Mouse (Mus musculus) ovary, postnatal 14 days (tissue): ENCODE measurements at regions not wholly inside any gene's neighbourhood (a gene's known extent, or its start where the extent isn't known, plus 50 kb on each side); places are given as distances from the start of the nearest gene placed in this dataset.

ENCODE experiments used
- DNase-seq: peaks from one replicate; pipeline ENCODE4 v3.0.0; 2022; ENCODE audit warnings: low spot score

DNA sequence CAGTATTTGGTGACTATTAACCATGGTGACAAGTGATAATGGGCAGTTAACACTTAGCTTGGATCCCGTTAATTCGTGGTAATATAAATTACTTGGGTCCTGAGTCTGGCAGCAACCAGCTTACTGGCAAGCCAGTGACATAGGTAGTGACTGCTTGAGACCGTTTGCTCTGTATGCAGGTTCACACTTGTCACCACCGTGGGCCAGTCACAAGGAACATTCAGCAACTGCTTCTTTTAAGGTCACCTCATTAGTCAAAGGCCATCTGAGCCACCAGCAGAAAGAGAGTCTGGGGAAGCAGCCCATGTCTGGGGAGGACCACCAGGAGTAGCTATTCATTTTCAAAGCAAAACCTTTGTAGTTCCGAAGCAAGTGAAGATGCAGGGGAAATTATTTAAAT, 220.3 kb upstream of the Mgmt start:
- DNase-seq, result no peak

DNA sequence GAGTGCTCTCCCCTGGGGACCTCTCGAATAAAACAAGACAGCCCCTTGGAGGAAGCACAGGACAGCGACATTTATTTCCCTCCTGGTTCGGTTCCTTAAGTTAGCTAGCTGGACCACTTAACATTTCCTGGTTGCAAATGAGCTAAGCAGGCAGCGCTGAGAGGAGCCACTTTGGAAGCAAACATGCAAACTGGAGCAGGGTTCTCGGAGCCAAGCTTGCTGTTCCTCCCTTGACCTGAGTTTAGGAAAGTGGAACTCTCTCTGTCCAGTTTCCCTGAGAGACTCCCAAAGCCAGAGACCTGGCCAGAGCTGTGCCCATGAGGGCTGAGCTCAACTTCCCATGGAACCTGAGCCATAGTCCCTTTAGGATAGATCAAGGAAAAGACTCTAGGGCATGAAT, 219.4 kb upstream of the Mgmt start:
- DNase-seq, result no peak

GRCm38 (mm10) chr7:136676104-136676503, 218.3 kb upstream of the Mgmt start:
- DNase-seq, result no peak

DNA sequence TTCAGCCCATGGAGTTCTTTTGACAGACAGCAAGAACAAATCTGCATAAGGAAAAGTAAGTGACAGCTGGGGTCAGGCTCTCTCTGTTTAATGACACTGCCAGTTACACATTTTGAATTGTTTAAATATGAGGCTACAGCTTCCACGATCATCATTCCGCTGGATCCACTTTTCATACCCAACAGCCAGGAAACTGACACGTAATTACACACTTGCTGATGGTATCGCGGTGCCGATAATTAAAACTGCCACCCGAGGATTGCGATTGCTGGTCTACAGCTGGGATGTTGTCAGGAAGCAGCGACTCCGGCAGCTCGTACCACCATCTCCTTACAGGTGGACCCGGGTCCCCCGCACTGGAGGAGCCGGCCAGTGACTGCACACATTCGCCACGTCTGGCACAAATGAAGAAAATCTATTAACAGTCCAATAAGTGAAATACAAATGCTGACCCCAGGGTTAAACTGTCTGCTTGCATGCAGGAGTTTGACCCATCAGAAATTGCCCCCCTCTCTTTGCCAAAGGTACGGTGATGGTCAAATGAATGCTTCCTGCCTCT, 217.3 kb upstream of the Mgmt start:
- no peak for DNase-seq

- DNase-seq, result no peak
Measured at GRCm38 (mm10) chr7:136689579-136689978, 204.8 kb upstream of the Mgmt start.

- DNase-seq, result no peak
Measured at GRCm38 (mm10) chr7:136706246-136706645, 188.2 kb upstream of the Mgmt start.

- DNase-seq, result no peak
Measured at GRCm38 (mm10) chr7:136707200-136708003, 187.0 kb upstream of the Mgmt start.

DNA sequence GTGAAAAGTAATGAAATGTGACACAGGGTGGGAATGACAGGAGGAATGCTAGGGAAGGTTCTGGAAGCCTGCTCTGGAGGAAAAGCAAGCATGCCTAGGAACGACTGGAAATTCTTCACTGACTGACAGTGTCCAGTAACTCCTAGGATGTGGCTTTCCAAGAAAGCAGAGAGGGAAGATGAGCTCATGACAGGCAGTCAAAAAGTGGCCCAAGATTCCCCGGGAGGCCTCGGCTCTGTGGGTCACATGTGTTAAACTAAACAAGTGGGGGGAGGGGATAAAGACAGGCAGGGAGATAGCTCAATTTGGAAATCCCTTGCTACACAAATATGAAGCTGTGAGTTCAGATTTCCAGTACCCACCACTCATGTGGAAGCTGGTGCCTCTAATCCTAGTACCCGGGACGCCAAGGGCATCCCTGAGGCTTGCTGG, 186.4 kb upstream of the Mgmt start:
- no peak for DNase-seq

DNA sequence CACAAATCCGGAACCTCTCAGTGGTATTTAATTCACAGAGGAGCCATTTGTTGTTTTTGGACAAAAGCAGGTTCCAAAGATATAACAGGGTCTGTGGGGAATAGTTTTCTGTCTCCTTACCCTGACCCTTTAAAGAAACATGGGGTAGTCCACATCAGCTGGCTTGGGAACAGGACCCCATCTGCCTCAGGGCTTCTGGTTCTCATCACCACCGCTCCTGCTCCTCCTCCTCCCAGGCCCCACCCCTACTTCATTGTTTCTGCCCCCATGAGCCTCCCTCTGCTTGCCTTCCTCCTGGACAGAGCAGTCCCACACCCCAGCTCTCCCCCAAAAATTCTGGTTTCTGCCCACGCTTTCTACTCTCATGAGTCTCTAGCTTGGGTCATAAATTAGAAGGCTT, 183.8 kb upstream of the Mgmt start:
- DNase-seq, result no peak

DNA sequence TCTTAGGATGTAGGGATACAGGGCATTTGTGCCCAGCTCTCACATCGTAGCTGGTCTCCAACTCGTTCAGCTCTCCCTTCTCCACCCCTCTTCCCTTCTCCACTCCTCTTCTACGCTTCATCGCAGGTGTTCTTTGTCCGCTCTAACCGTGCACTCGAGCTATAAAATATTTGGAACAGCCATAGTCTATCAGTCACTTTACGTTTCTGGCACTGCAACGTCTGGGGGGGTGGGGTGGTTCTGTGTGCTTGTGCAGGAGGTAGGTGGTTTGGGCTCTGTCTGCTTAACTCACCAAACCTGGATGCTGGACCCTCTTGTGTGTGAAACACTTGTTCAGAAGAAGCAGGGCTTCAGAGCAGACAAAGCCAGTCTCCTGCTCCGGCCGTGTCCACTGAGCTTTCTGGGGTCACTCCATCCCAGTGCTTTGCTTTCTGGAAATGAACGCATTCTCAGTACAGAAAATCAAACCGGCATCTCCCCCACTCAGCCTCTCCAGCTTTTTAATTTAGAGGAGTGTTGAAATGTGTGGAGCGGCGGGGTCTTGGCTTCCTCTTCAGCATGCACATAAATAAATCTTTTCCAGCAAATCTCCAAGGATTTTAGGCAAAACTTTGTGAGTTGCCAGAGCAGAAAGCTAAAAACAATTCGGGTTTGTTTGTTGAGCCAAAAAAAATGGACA, 181.3 kb upstream of the Mgmt start:
- DNase-seq, result peak; percentile 17

GRCm38 (mm10) chr7:136727628-136728402, 166.6 kb upstream of the Mgmt start:
- no peak for DNase-seq

DNA sequence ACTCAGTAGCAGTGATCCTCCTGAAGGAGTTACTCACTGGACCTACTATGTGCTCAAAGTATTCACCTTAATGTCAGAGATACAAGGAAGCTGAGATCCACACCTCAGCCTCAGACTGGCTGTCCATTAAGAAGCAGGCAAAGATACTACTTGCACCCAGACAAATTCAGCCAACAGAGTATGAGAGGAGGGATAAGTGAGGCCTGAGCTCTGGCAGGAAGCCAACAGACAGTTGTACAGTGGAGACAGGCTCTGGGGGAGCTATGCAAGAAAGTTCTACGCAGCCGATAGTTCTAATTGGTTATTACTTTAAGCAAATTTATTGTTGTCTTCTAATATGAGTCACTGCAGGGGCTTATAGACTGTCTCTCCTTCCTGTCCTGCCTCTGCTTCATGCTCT, 152.2 kb upstream of the Mgmt start:
- no peak for DNase-seq

- no peak for DNase-seq
Measured at GRCm38 (mm10) chr7:136745412-136745811, 149.0 kb upstream of the Mgmt start.

GRCm38 (mm10) chr7:136751477-136751876, 142.9 kb upstream of the Mgmt start:
- no peak for DNase-seq

GRCm38 (mm10) chr7:136754821-136755220, 139.6 kb upstream of the Mgmt start:
- DNase-seq, result no peak

DNA sequence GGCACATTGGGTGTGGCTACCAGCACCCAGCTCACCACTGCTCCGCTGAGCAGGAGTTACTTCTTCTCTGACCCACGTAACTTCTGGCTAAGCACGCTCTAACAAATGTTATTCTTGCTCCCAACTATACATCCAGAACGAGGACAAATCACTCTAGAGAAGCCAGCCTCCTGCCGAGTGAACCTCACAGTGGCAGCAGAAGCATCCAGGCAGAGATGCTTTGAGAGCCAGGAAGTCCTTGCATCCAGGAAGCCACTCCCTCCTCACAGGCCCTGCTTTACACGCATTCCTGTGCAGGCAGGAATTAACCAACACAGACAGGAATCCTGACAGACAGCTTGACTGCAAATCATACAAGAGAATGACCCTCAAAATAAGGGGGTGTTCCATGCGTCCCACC, 129.4 kb upstream of the Mgmt start:
- no peak for DNase-seq

- no peak for DNase-seq
Measured at GRCm38 (mm10) chr7:136767231-136767630, 127.2 kb upstream of the Mgmt start.

GRCm38 (mm10) chr7:136780708-136781107, 113.7 kb upstream of the Mgmt start:
- DNase-seq, result no peak

DNA sequence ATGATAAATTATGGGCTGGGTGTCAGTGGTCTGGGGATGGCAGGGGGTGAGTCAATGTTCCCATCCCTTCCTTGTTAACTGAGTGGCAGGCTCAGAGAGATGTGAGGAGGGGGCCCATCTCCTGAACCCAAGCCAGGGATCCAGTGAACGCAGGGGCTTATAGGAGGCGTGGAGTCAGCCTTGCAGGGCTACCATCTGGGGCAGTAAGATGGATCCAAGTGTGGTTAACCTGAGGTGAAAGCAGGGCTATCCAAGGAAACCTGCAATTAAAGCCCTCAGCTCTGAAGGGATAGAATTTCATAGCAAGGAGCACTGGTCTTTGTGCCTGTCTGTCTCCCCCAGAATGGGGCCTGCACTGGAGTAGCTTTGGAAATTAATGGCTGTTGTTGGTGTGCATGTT, 103.3 kb upstream of the Mgmt start:
- DNase-seq, result no peak

DNA sequence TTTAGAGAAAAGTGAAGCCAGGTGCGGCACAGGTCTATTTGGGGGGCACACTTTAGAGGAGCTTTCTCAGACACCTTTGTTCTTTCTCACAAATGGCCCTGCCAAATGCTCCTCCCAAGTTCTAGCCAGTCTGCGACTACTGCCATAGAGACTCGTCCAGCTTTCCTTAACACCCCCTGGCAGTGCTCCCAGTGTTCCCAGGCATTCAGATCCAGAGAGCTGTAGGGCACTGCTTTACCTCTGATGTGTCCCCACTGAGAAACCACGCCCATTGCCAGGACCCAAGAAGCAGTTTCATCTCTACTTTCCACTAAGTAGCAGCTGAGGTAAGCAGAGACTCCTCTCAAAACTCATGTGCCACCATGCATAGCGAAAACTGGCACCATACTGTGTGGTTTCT, 102.3 kb upstream of the Mgmt start:
- no peak for DNase-seq

DNA sequence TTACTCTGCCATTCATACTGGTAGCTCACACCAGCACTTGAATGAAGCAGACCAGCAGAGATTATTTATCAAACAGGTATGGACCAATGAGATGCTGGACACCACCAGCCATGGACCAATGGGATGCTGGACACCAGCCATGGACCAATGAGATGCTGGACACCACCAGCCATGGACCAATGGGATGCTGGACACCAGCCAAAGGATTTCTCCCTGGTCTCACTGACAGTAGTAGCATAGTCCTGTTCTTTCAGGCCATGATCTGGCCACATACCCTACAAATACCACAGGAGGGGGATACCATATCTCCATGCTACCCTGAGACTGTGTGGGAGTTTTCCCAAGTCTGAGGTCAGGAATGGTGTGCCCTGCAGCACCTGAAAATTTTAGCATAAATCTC, 98.0 kb upstream of the Mgmt start:
- DNase-seq, result no peak

DNA sequence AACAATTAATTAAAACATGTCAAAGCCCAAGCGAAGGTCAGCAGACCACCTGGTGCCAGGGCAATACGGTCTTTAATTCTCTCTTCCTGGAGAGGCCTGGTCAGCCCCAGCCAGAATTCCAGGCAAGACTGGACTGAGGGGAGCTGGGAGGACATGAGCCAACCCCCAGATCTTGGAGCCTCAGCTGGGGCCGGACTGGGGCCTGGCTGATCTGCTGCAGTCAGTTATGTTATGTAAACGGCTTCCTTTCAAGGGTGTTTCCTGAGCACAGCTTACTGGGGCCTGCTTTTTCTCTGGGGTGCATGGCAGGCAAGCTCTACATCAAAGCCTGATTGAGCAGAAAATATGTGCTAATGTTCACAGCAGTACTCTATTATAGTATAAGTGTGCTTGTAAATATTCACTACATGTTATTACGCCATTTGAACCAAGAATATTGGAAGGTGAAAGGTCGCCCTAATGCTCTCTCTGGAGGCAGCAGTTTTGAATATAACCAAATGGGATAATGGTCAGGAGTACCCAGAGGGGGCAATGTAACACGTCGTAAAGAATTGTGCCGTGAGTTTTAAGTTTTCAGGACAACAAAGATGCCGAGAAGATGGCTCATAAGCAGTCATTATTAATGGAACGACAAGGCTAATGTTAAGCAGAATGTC, 96.5 kb upstream of the Mgmt start:
- DNase-seq, result no peak
